Mouse (Mus musculus) kidney, embryonic 15.5 days (tissue): Measurements from ENCODE around the gene Serping1. TPM values are rescaled to one million over a fixed set of nuclear protein-coding genes. Genes with fewer than 3 reads are reported as not detected.

Source experiments
- ATAC-seq: fragments of 200-750 bp; cut with Nextera tagmentation; replicated peaks from 2 replicates; pipeline ENCODE4 v1.8.0; 2017; ENCODE audit warnings: moderate TSS enrichment; ENCODE audit not compliant: low FRiP score
- H3K27ac ChIP-seq: fragments of 300-500 bp; sonication (generic); 2 replicates; pipeline ENCODE4 v1.5.1; 2015; ENCODE audit warnings: mild to moderate bottlenecking, inconsistent platforms
- H3K27me3 ChIP-seq: fragments of 300-500 bp; sonication (generic); 2 replicates; pipeline ENCODE4 v1.6.1; 2015; ENCODE audit warnings: inconsistent platforms
- H3K36me3 ChIP-seq: fragments of 300-500 bp; sonication (generic); 2 replicates; pipeline ENCODE4 v1.6.1; 2015; ENCODE audit warnings: inconsistent platforms
- H3K4me1 ChIP-seq: fragments of 300-500 bp; sonication (generic); 2 replicates; pipeline ENCODE4 v1.6.1; 2015; ENCODE audit warnings: inconsistent platforms
- H3K4me2 ChIP-seq: fragments of 300-500 bp; sonication (generic); 2 replicates; pipeline ENCODE4 v1.6.1; 2015; ENCODE audit warnings: moderate library complexity, mild to moderate bottlenecking, inconsistent platforms
- H3K4me3 ChIP-seq: fragments of 300-500 bp; sonication (generic); replicated peaks from 2 replicates; pipeline ENCODE4 v1.5.1; 2015; ENCODE audit warnings: mild to moderate bottlenecking, inconsistent platforms
- H3K9ac ChIP-seq: fragments of 300-500 bp; sonication (generic); 2 replicates; pipeline ENCODE4 v1.6.1; 2015; ENCODE audit warnings: mild to moderate bottlenecking, inconsistent platforms
- H3K9me3 ChIP-seq: fragments of 300-500 bp; sonication (generic); replicated peaks from 2 replicates; pipeline ENCODE4 v1.6.1; 2016; ENCODE audit warnings: inconsistent platforms
- WGBS: fragments of 180-500 bp; shearing (Covaris S2); methylation state at CpG from one replicate; pipeline ENCODE4 v1.1.7; 2015; ENCODE audit warnings: mixed read lengths; 5-methylcytosine and 5-hydroxymethylcytosine counted together
- polyA plus RNA-seq: library from polyadenylated mRNA; unstranded; fragments of >200 nt; fragmentation: Nextera tagmentation; extraction: Ambion mirVana; gene quantifications from 2 replicates; pipeline ENCODE4 v1.2.1, GENCODE M21; 2015

Gene Serping1
- polyA plus RNA-seq, 1 experiment from 2014 or later, result 109 TPM

- ATAC-seq, result no peak
- WGBS, result 76% methylated on average over 5 of the region's 5 CpGs
Measured at GRCm38 (mm10) chr2:84756245-84756644, 19.0 kb downstream of the Serping1 start.

GRCm38 (mm10) chr2:84750115-84750514, 25.1 kb downstream of the Serping1 start:
- Histone ChIP-seq H3K9ac (no peak overlapping the region), H3K4me2 (no peak overlapping the region), H3K4me3 (no peak overlapping the region), H3K36me3 (no peaks in the 10 kb centered on the region), H3K9me3 (no peaks in the 10 kb centered on the region), H3K27me3 (no peaks in the 10 kb centered on the region), H3K4me1 (no peaks in the 10 kb centered on the region), H3K27ac (no peak overlapping the region)
- no peak for ATAC-seq
- WGBS, result 67% methylated on average over 6 of the region's 6 CpGs

More at GRCm38 (mm10) chr2:84756245-84756644, 19.0 kb downstream of the Serping1 start:
- Histone ChIP-seq H3K36me3 (no peaks in the 10 kb centered on the region), H3K4me2 (no peak overlapping the region), H3K27me3 (no peaks in the 10 kb centered on the region), H3K9me3 (no peaks in the 10 kb centered on the region), H3K4me1 (no peaks in the 10 kb centered on the region), H3K4me3 (no peak overlapping the region), H3K9ac (no peak overlapping the region), H3K27ac (no peak overlapping the region)

- WGBS, result 2% methylated on average over 10 of the region's 10 CpGs
- Histone ChIP-seq H3K36me3 (peaks cover 17% of the 10 kb centered on the region), H3K27ac (peak overlapping the region; percentile 100), H3K4me1 (peaks cover 41% of the 10 kb centered on the region), H3K9me3 (no peaks in the 10 kb centered on the region), H3K27me3 (no peaks in the 10 kb centered on the region), H3K4me2 (peak overlapping the region; percentile 75), H3K9ac (peak overlapping the region; percentile 48), H3K4me3 (peak overlapping the region; percentile 96)
- peak; percentile 37 for ATAC-seq
Measured at GRCm38 (mm10) chr2:84744126-84744525, 31.1 kb downstream of the Serping1 start.

GRCm38 (mm10) chr2:84743561-84743960, 31.7 kb downstream of the Serping1 start, which contains the start of gene Gm19426:
Gene Gm19426 (minus strand): TSS chr2:84743655.
- WGBS, result under 1% methylated on average over 25 of the region's 25 CpGs
- Histone ChIP-seq H3K9me3 (no peaks in the 10 kb centered on the region), H3K4me1 (peaks cover 47% of the 10 kb centered on the region)

GRCm38 (mm10) chr2:84742451-84743283, 32.6 kb downstream of the Serping1 start:
- Histone ChIP-seq H3K9ac (peak overlapping the region; percentile 99), H3K27ac (peak overlapping the region; percentile 100), H3K4me3 (peak overlapping the region; percentile 96), H3K36me3 (peaks cover 17% of the 10 kb centered on the region), H3K27me3 (no peaks in the 10 kb centered on the region), H3K9me3 (no peaks in the 10 kb centered on the region), H3K4me2 (peak overlapping the region; percentile 75), H3K4me1 (peaks cover 56% of the 10 kb centered on the region)
- peak; percentile 86 for ATAC-seq
- WGBS, result under 1% methylated on average over 26 of the region's 26 CpGs

More at GRCm38 (mm10) chr2:84743561-84743960, 31.7 kb downstream of the Serping1 start, which contains the start of gene Gm19426:
- peak within 1 kb of the TSS; percentile 96 for H3K4me3 ChIP-seq
- peak within 1 kb of the TSS; percentile 99 for H3K9ac ChIP-seq
- H3K27me3 ChIP-seq, result no peaks in the 10 kb centered on the region
- H3K4me2 ChIP-seq, result peak within 1 kb of the TSS; percentile 75
- H3K27ac ChIP-seq, result peak within 1 kb of the TSS; percentile 100
- H3K36me3 ChIP-seq, result peaks cover 17% of the 10 kb centered on the region
- ATAC-seq, result peak; percentile 89

GRCm38 (mm10) chr2:84741841-84742450, 33.3 kb downstream of the Serping1 start:
- ATAC-seq, result peak; percentile 0; the same call in 1 of the 2 replicates
- Histone ChIP-seq H3K27me3 (no peaks in the 10 kb centered on the region), H3K27ac (peak overlapping the region; percentile 100), H3K4me3 (peak overlapping the region; percentile 96), H3K36me3 (peaks cover 17% of the 10 kb centered on the region), H3K9ac (peak overlapping the region; percentile 99), H3K4me1 (peaks cover 63% of the 10 kb centered on the region), H3K4me2 (peak overlapping the region; percentile 75), H3K9me3 (no peaks in the 10 kb centered on the region)
- 3% methylated on average over 5 of the region's 5 CpGs for WGBS

- Histone ChIP-seq H3K27ac (peak overlapping the region; percentile 100), H3K9me3 (no peaks in the 10 kb centered on the region), H3K27me3 (no peaks in the 10 kb centered on the region), H3K4me1 (peaks cover 75% of the 10 kb centered on the region), H3K36me3 (peaks cover 17% of the 10 kb centered on the region), H3K4me3 (peak overlapping the region; percentile 96), H3K4me2 (peak overlapping the region; percentile 75), H3K9ac (peak overlapping the region; percentile 99; the same call in 1 of the 2 replicates)
- ATAC-seq, result no peak
- 62% methylated on average over 15 of the region's 15 CpGs for WGBS
Measured at GRCm38 (mm10) chr2:84740608-84741333, 34.5 kb downstream of the Serping1 start.

GRCm38 (mm10) chr2:84738271-84738911, 36.9 kb downstream of the Serping1 start:
- ATAC-seq, result peak; percentile 5; the same call in 1 of the 2 replicates
- no peaks in the 10 kb centered on the region for H3K9me3 ChIP-seq
- WGBS, result under 1% methylated on average over 12 of the region's 12 CpGs

GRCm38 (mm10) chr2:84737451-84737925, 37.8 kb downstream of the Serping1 start:
- 7% methylated on average over 8 of the region's 8 CpGs for WGBS
- ATAC-seq, result peak; percentile 53
- H3K27ac ChIP-seq, result peak overlapping the region; percentile 87
- peaks cover 94% of the 10 kb centered on the region for H3K4me1 ChIP-seq
- no peak overlapping the region; the same call in 1 of the 2 replicates for H3K9ac ChIP-seq
- H3K4me2 ChIP-seq, result peak overlapping the region; percentile 72
- no peaks in the 10 kb centered on the region for H3K27me3 ChIP-seq
- peak overlapping the region; percentile 19 for H3K4me3 ChIP-seq
- no peaks in the 10 kb centered on the region for H3K9me3 ChIP-seq
- peaks cover 17% of the 10 kb centered on the region for H3K36me3 ChIP-seq

More at GRCm38 (mm10) chr2:84738271-84738911, 36.9 kb downstream of the Serping1 start:
- Histone ChIP-seq H3K27me3 (no peaks in the 10 kb centered on the region), H3K9ac (no peak overlapping the region), H3K4me3 (peak overlapping the region; percentile 19), H3K27ac (peak overlapping the region; percentile 87), H3K4me2 (peak overlapping the region; percentile 72), H3K4me1 (peaks cover 92% of the 10 kb centered on the region), H3K36me3 (peaks cover 17% of the 10 kb centered on the region)

GRCm38 (mm10) chr2:84736312-84737161, 38.7 kb downstream of the Serping1 start:
- Histone ChIP-seq H3K36me3 (peaks cover 17% of the 10 kb centered on the region), H3K9me3 (no peaks in the 10 kb centered on the region), H3K4me1 (peaks cover 85% of the 10 kb centered on the region), H3K27me3 (no peaks in the 10 kb centered on the region), H3K4me3 (peak overlapping the region; percentile 19; the same call in 1 of the 2 replicates), H3K9ac (peak overlapping the region; percentile 7; the same call in 1 of the 2 replicates), H3K27ac (peak overlapping the region; percentile 87), H3K4me2 (peak overlapping the region; percentile 72)
- ATAC-seq, result 0 out of 2 replicates have a peak, but pooled peaks have one; percentile 1
- WGBS, result 3% methylated on average over 27 of the region's 27 CpGs
